Mouse (Mus musculus) megakaryocyte, embryonic 14.5 days (primary cell): ENCODE data around the gene Gnai3. TPM values are rescaled to one million over a fixed set of nuclear protein-coding genes. Genes with fewer than 3 reads are reported as not detected.

Experiments used
- H3K27me3 ChIP-seq: replicated peaks from 2 replicates; pipeline ENCODE3; 2012; ENCODE audit warnings: inconsistent platforms
- H3K36me3 ChIP-seq: replicated peaks from 2 replicates; pipeline ENCODE3; 2012; ENCODE audit warnings: low read length, inconsistent platforms, mixed read lengths
- H3K4me1 ChIP-seq: 2 replicates; pipeline ENCODE4 v1.6.1; 2012; ENCODE audit warnings: inconsistent platforms
- H3K4me3 ChIP-seq: replicated peaks from 2 replicates; pipeline ENCODE3; 2012; ENCODE audit warnings: moderate library complexity, mild to moderate bottlenecking, inconsistent platforms
- H3K9me3 ChIP-seq: 2 replicates; pipeline ENCODE4 v1.6.1; 2012; ENCODE audit warnings: inconsistent platforms
- FLI1 ChIP-seq: IDR thresholded peaks from 2 replicates; pipeline ENCODE4 v1.6.1; 2012; ENCODE audit warnings: low read length, inconsistent platforms, mixed read lengths
- GATA1 ChIP-seq: IDR thresholded peaks from 3 replicates; pipeline ENCODE4 v1.6.1; 2012; ENCODE audit warnings: mixed read lengths, low read length, inconsistent platforms, borderline replicate concordance
- polyA plus RNA-seq: library from polyadenylated mRNA; stranded (reverse); fragments of >175 nt; gene quantifications from 2 replicates; pipeline ENCODE4 v1.2.3, GENCODE M21; 2012; ENCODE audit warnings: low replicate concordance; ENCODE audit not compliant: insufficient read depth

The Gnai3 gene
- polyA plus RNA-seq, 1 experiment: 4.0 TPM

GRCm38 (mm10) chr3:108131821-108132220, 14.1 kb downstream of the Gnai3 start:
- TF ChIP-seq GATA1: no peak
- TF ChIP-seq FLI1: no peak
- Histone ChIP-seq H3K9me3 (no peaks in the 10 kb centered on the region), H3K27me3 (no peaks in the 10 kb centered on the region), H3K36me3 (peaks cover 21% of the 10 kb centered on the region), H3K4me3 (peak overlapping the region; percentile 6), H3K4me1 (peaks cover 78% of the 10 kb centered on the region)

DNA sequence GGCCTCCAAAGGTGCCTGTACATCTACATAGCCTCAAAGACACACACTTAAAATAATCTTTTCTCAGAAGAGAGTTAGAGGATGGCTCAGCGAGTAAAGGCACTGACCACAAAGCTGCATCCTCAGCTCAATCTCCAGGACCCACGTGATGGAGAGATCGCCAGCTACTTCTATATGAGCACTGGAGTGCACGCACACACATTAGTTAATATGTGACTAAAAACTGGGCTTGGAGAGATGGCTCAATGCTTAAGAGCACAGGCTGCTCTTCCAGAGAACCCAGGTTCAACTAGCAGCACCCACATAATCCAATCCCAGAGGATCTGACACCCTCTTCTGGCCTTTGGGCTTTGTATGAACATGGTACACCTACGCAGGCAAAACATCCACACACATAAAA, 14.7 kb downstream of the Gnai3 start:
- TF ChIP-seq FLI1: no peak
- TF ChIP-seq GATA1: no peak
- Histone ChIP-seq H3K36me3 (peaks cover 19% of the 10 kb centered on the region), H3K27me3 (no peaks in the 10 kb centered on the region), H3K4me3 (no peak overlapping the region), H3K9me3 (no peaks in the 10 kb centered on the region), H3K4me1 (peaks cover 82% of the 10 kb centered on the region)

- H3K4me1 ChIP-seq: peaks cover 78% of the 10 kb centered on the region
- TF ChIP-seq FLI1 (no peak), GATA1 (no peak)
- no peaks in the 10 kb centered on the region for H3K9me3 ChIP-seq
- H3K36me3 ChIP-seq: peaks cover 21% of the 10 kb centered on the region
- no peaks in the 10 kb centered on the region for H3K27me3 ChIP-seq
- no peak overlapping the region for H3K4me3 ChIP-seq
Measured at GRCm38 (mm10) chr3:108129804-108130203, 16.1 kb downstream of the Gnai3 start.

DNA sequence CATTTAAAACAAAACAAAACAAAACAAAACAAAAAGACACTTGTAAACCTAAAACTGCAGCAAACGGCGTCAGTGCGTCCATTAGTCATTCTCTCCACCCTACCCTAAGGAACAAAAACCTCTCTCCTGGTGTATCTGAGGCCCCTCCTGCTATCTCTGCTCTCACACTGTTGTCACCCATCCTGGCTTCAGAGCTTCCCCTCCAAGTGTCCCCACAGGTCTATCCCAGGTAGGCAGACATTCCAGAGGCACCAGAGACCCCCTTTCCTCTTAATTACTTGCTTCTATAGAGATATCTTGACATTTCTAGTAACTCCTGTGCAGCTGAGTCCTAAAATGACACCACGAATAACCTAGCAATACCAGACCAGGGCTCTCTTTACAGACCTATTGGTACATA, 16.6 kb downstream of the Gnai3 start:
- H3K27me3 ChIP-seq: no peaks in the 10 kb centered on the region
- no peak overlapping the region for H3K4me3 ChIP-seq
- H3K9me3 ChIP-seq: no peaks in the 10 kb centered on the region
- TF ChIP-seq FLI1: no peak
- no peak for TF ChIP-seq GATA1
- peaks cover 25% of the 10 kb centered on the region for H3K36me3 ChIP-seq
- H3K4me1 ChIP-seq: peaks cover 78% of the 10 kb centered on the region

DNA sequence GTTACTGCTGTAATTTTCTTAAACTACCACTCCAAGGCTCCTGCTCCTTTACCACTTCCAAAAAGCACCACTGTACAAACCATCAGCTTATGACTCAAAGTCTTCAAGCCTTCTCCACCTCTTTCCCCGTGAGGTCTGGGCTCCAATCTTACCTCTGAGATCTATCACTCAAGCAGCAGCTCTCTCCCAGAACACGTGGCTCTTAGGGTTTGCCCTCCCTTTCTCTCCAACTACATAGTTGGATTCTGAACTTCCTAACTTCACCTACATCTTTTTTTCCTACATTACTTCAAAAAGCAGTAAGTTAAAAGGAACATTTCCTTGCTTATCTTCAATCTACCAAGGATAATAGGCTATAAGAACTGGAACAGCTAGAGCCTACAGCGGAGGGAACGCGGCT, 17.4 kb downstream of the Gnai3 start:
- H3K4me1 ChIP-seq: peaks cover 75% of the 10 kb centered on the region
- H3K36me3 ChIP-seq: peaks cover 32% of the 10 kb centered on the region

DNA sequence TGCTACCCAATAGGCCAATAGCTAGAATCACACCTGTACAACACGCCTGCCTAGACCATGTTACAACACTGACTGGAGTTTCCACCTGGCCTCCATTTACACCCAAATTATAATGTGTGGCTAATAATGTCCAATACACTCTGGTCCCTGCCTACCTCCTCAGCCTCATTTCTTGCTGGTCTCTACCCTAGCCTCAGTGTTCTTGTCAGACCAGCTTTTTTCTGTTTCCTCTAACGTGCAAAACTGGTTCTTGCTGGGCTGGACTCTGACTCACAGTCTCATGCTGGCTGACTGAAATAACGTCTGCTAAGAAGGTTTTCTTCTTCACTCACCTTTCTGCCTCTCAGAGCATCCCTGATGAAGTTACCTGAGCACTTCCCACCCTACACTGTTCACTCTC, 19.6 kb downstream of the Gnai3 start:
- H3K36me3 ChIP-seq: peaks cover 50% of the 10 kb centered on the region
- H3K27me3 ChIP-seq: no peaks in the 10 kb centered on the region
- H3K4me1 ChIP-seq: peaks cover 61% of the 10 kb centered on the region
- no peak overlapping the region for H3K4me3 ChIP-seq
- H3K9me3 ChIP-seq: no peaks in the 10 kb centered on the region
- TF ChIP-seq GATA1: no peak
- TF ChIP-seq FLI1: no peak

More for the DNA sequence above, 17.4 kb downstream of the Gnai3 start:
- H3K27me3 ChIP-seq: no peaks in the 10 kb centered on the region
- no peaks in the 10 kb centered on the region for H3K9me3 ChIP-seq
- no peak for TF ChIP-seq GATA1
- no peak for TF ChIP-seq FLI1
- no peak overlapping the region for H3K4me3 ChIP-seq

- H3K9me3 ChIP-seq: no peaks in the 10 kb centered on the region
- H3K4me1 ChIP-seq: peaks cover 43% of the 10 kb centered on the region
- peaks cover 60% of the 10 kb centered on the region for H3K36me3 ChIP-seq
- H3K27me3 ChIP-seq: no peaks in the 10 kb centered on the region
- TF ChIP-seq GATA1 (no peak), FLI1 (no peak)
- no peak overlapping the region for H3K4me3 ChIP-seq
Measured at GRCm38 (mm10) chr3:108124131-108124530, 21.8 kb downstream of the Gnai3 start.

GRCm38 (mm10) chr3:108123242-108123641, 22.7 kb downstream of the Gnai3 start:
- H3K4me3 ChIP-seq: no peak overlapping the region
- H3K36me3 ChIP-seq: peaks cover 65% of the 10 kb centered on the region
- H3K9me3 ChIP-seq: no peaks in the 10 kb centered on the region
- peaks cover 38% of the 10 kb centered on the region for H3K4me1 ChIP-seq
- no peaks in the 10 kb centered on the region for H3K27me3 ChIP-seq
- TF ChIP-seq FLI1 (no peak), GATA1 (no peak)

DNA sequence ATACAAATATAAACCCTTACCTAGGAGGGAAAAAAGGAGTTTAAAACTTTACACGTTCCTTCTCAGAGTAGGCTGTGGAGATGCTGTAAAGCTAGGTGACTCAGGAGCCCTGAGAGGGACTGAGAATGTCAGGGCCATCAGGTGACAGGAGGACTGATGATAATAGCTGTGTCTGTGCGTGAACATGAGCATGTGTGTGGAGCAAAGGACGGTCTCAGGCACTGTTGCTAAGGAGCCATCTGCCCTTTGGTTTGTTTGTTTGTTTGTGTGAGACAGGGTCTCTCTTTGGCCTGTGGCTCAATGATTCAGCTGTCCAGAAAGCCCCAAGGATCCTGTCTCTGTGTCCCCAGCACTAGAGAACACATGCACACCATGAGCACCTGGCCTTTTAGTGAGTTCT, 24.8 kb downstream of the Gnai3 start:
- Histone ChIP-seq H3K27me3 (no peaks in the 10 kb centered on the region), H3K4me1 (peaks cover 37% of the 10 kb centered on the region), H3K36me3 (peaks cover 84% of the 10 kb centered on the region), H3K9me3 (no peaks in the 10 kb centered on the region), H3K4me3 (no peak overlapping the region)
- TF ChIP-seq FLI1 (no peak), GATA1 (no peak)

GRCm38 (mm10) chr3:108117465-108117864, 28.5 kb downstream of the Gnai3 start:
- Histone ChIP-seq H3K9me3 (no peaks in the 10 kb centered on the region), H3K4me1 (peaks cover 18% of the 10 kb centered on the region), H3K27me3 (no peaks in the 10 kb centered on the region), H3K4me3 (no peak overlapping the region), H3K36me3 (peaks cover 88% of the 10 kb centered on the region)
- TF ChIP-seq FLI1 (no peak), GATA1 (no peak)

DNA sequence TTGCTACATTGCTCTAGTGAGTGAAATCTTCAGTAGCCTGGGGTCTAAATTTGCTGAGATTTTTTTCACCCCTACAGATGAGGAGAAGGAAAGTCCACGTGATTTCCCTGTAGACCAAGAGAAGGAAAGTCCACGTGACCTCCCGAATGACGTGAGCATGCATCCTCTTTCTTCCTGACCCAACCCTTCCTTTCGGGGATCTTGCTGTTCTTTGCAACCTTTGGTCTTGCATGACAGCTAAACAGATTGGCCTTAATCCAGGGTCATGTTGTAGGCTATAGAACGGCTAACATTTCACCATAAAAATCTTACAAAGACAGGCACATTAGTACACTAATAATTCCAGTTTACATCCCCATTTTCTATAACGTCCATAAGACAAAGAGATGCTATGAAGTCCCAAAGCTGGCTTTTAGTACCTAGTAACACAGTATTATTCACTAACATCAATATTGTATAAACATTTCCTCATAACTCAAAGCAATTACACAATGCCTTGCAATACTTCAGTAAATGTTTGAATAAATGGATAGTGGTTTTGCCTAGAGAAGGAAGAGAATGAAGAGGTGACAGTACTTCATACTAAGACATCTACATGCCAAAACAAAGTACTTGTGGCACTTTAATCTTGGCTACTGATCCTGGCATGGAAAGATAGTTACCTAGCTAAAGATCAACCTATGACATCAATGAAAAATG, 32.2 kb downstream of the Gnai3 start:
- H3K9me3 ChIP-seq: no peaks in the 10 kb centered on the region
- H3K36me3 ChIP-seq: peaks cover 96% of the 10 kb centered on the region
- no peaks in the 10 kb centered on the region for H3K27me3 ChIP-seq
- peaks cover 12% of the 10 kb centered on the region for H3K4me1 ChIP-seq
- H3K4me3 ChIP-seq: no peak overlapping the region
- TF ChIP-seq FLI1: no peak
- no peak for TF ChIP-seq GATA1
